Mouse (Mus musculus) liver, embryonic 14.5 days (tissue): ENCODE data around the gene Ccl19.
"Not testable (repeated sequence)": the region's sequence is repeated elsewhere in the genome, so short reads cannot be mapped to it uniquely, and the experiment has no call there.

ENCODE experiments used
- CTCF ChIP-seq: IDR thresholded peaks from 2 replicates; pipeline ENCODE4 v1.5.1; 2016; ENCODE audit warnings: antibody characterized with exemption, low read depth, control low read depth
- EP300 ChIP-seq: IDR thresholded peaks from 2 replicates; pipeline ENCODE4 v1.6.1; 2016; ENCODE audit warnings: antibody characterized with exemption, low read depth

DNA sequence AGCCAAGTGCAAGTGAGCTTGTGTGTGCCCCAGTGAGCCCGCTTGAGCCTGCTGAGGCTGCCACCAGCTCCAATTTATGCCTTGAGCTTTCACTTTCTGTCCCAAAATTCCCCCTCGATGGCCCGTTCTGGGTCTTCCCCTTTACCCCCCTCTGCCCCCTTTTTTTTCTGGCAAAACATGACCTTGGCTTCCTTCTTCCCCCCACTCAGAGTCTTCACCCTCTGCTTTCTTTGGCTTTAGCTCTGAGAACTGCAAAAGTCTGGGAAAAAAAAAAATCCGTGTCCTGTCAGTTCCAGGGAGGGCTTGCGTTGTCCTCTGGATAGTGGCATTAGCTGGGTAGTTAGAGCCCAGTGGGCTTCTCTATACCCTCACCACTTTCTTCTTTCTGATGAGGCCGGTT is at the start of gene Ccl19:
- TF ChIP-seq CTCF, EP300: not testable (repeated sequence)
